Mouse (Mus musculus): Measurements from ENCODE around the gene Eif3f. TPM values are rescaled to one million over a fixed set of nuclear protein-coding genes. Genes with fewer than 3 reads are reported as not detected.
A peak's percentile ranks its signal among the peaks of the same experiment; 100 is the strongest.

The Eif3f gene
- 83.1 and 90.8 TPM in 2 replicates for polyA plus RNA-seq (2014; fragmentation: Nextera tagmentation; extraction: Ambion mirVana)

GRCm38 (mm10) chr7:108933794-108934731, at the start of gene Eif3f:
Eif3f (plus strand) TSS chr7:108934417.
- peak within 1 kb of the TSS; percentile 96 for H3K4me3 ChIP-seq (replicated peaks; ENCODE audit: low read length)
- 2% methylated on average over 50 of the region's 50 CpGs for WGBS
- peaks cover 31% of the 10 kb centered on the region for H3K36me3 ChIP-seq (replicated peaks; ENCODE audit: control insufficient read depth, insufficient read depth)
- no peaks in the 10 kb centered on the region for H3K9me3 ChIP-seq (ENCODE audit: control insufficient read depth, low read length)
- H3K27me3 ChIP-seq (ENCODE audit: control insufficient read depth, insufficient read depth, low read length), result no peaks in the 10 kb centered on the region
- ATAC-seq (ENCODE audit: low FRiP score), result peak; percentile 97
- DNase-seq (ENCODE audit: low spot score), result peak; percentile 99
- H3K9ac ChIP-seq, result peak within 1 kb of the TSS; percentile 94
- peaks cover 18% of the 10 kb centered on the region for H3K4me1 ChIP-seq (replicated peaks; ENCODE audit: control insufficient read depth, insufficient read depth, low read length)
- peak within 1 kb of the TSS; percentile 81 for H3K27ac ChIP-seq
- H3K4me2 ChIP-seq (replicated peaks), result peak within 1 kb of the TSS; percentile 96

GRCm38 (mm10) chr7:108884906-108885305, 49.3 kb upstream of the Eif3f start, which contains the start of gene Olfr518:
Olfr518 (minus strand) TSS chr7:108885006.
- Histone ChIP-seq H3K4me1 (replicated peaks; ENCODE audit: control insufficient read depth, insufficient read depth, low read length) (no peaks in the 10 kb centered on the region), H3K27ac (no peak within 1 kb of the TSS), H3K9me3 (ENCODE audit: control insufficient read depth, low read length) (no peaks in the 10 kb centered on the region), H3K4me3 (replicated peaks; ENCODE audit: low read length) (no peak within 1 kb of the TSS), H3K9ac (no peak within 1 kb of the TSS), H3K27me3 (ENCODE audit: control insufficient read depth, insufficient read depth, low read length) (no peaks in the 10 kb centered on the region), H3K4me2 (replicated peaks) (no peak within 1 kb of the TSS), H3K36me3 (replicated peaks; ENCODE audit: control insufficient read depth, insufficient read depth) (no peaks in the 10 kb centered on the region)
- WGBS, result 84% methylated on average over 4 of the region's 4 CpGs
- ATAC-seq (ENCODE audit: low FRiP score) (no peak), DNase-seq (ENCODE audit: low spot score) (no peak)

- H3K4me1 ChIP-seq (replicated peaks; ENCODE audit: control insufficient read depth, insufficient read depth, low read length), result no peaks in the 10 kb centered on the region
- no peaks in the 10 kb centered on the region for H3K27me3 ChIP-seq (ENCODE audit: control insufficient read depth, insufficient read depth, low read length)
- no peaks in the 10 kb centered on the region for H3K9me3 ChIP-seq (ENCODE audit: control insufficient read depth, low read length)
- H3K27ac ChIP-seq, result no peak within 1 kb of the TSS
- DNase-seq (ENCODE audit: low spot score), result no peak
- no peak within 1 kb of the TSS for H3K9ac ChIP-seq
- H3K36me3 ChIP-seq (replicated peaks; ENCODE audit: control insufficient read depth, insufficient read depth), result no peaks in the 10 kb centered on the region
- H3K4me2 ChIP-seq (replicated peaks), result no peak within 1 kb of the TSS
- no peak for ATAC-seq (ENCODE audit: low FRiP score)
- no peak within 1 kb of the TSS for H3K4me3 ChIP-seq (replicated peaks; ENCODE audit: low read length)
- 92% methylated on average over 5 of the region's 5 CpGs for WGBS
These were observed 39.9 kb upstream of the Eif3f start, which contains the start of gene Olfr519 for GRCm38 (mm10) chr7:108894320-108894719. Olfr519 (minus strand) TSS chr7:108894420.

- no peaks in the 10 kb centered on the region for H3K9me3 ChIP-seq (ENCODE audit: control insufficient read depth, low read length)
- ATAC-seq (ENCODE audit: low FRiP score), result no peak
- H3K4me3 ChIP-seq (replicated peaks; ENCODE audit: low read length), result no peak overlapping the region
- H3K27ac ChIP-seq, result no peak overlapping the region
- no peaks in the 10 kb centered on the region for H3K27me3 ChIP-seq (ENCODE audit: control insufficient read depth, insufficient read depth, low read length)
- DNase-seq (ENCODE audit: low spot score), result no peak
- no peaks in the 10 kb centered on the region for H3K4me1 ChIP-seq (replicated peaks; ENCODE audit: control insufficient read depth, insufficient read depth, low read length)
- no peak overlapping the region for H3K9ac ChIP-seq
- no peaks in the 10 kb centered on the region for H3K36me3 ChIP-seq (replicated peaks; ENCODE audit: control insufficient read depth, insufficient read depth)
- H3K4me2 ChIP-seq (replicated peaks), result no peak overlapping the region
- 85% methylated on average over 2 of the region's 2 CpGs for WGBS
These were observed 30.2 kb upstream of the Eif3f start for GRCm38 (mm10) chr7:108903969-108904368.

- Histone ChIP-seq H3K27me3 (ENCODE audit: control insufficient read depth, insufficient read depth, low read length) (no peaks in the 10 kb centered on the region), H3K9ac (no peak overlapping the region), H3K4me2 (replicated peaks) (no peak overlapping the region), H3K4me3 (replicated peaks; ENCODE audit: low read length) (no peak overlapping the region), H3K36me3 (replicated peaks; ENCODE audit: control insufficient read depth, insufficient read depth) (no peaks in the 10 kb centered on the region), H3K27ac (no peak overlapping the region), H3K4me1 (replicated peaks; ENCODE audit: control insufficient read depth, insufficient read depth, low read length) (no peaks in the 10 kb centered on the region), H3K9me3 (ENCODE audit: control insufficient read depth, low read length) (no peaks in the 10 kb centered on the region)
- no peak for DNase-seq (ENCODE audit: low spot score)
- WGBS, result 83% methylated on average over 4 of the region's 4 CpGs
- ATAC-seq (ENCODE audit: low FRiP score), result no peak
These were observed 7.2 kb upstream of the Eif3f start for GRCm38 (mm10) chr7:108927043-108927442.

- no peaks in the 10 kb centered on the region for H3K36me3 ChIP-seq (replicated peaks; ENCODE audit: control insufficient read depth, insufficient read depth)
- no peak overlapping the region for H3K4me3 ChIP-seq (replicated peaks; ENCODE audit: low read length)
- H3K4me1 ChIP-seq (replicated peaks; ENCODE audit: control insufficient read depth, insufficient read depth, low read length), result no peaks in the 10 kb centered on the region
- ATAC-seq (ENCODE audit: low FRiP score) (no peak), DNase-seq (ENCODE audit: low spot score) (no peak)
- no peak overlapping the region for H3K9ac ChIP-seq
- H3K4me2 ChIP-seq (replicated peaks), result no peak overlapping the region
- H3K9me3 ChIP-seq (ENCODE audit: control insufficient read depth, low read length), result no peaks in the 10 kb centered on the region
- 82% methylated on average over 11 of the region's 11 CpGs for WGBS
- H3K27me3 ChIP-seq (ENCODE audit: control insufficient read depth, insufficient read depth, low read length), result no peaks in the 10 kb centered on the region
- H3K27ac ChIP-seq, result no peak overlapping the region
These were observed 5.7 kb upstream of the Eif3f start for GRCm38 (mm10) chr7:108928280-108929188.

- Histone ChIP-seq H3K27me3 (ENCODE audit: control insufficient read depth, insufficient read depth, low read length) (no peaks in the 10 kb centered on the region), H3K4me1 (replicated peaks; ENCODE audit: control insufficient read depth, insufficient read depth, low read length) (peaks cover 2% of the 10 kb centered on the region; the same call in 1 of the 2 replicates), H3K9ac (no peak within 1 kb of the TSS), H3K4me2 (replicated peaks) (no peak within 1 kb of the TSS), H3K9me3 (ENCODE audit: control insufficient read depth, low read length) (no peaks in the 10 kb centered on the region), H3K27ac (no peak within 1 kb of the TSS), H3K4me3 (replicated peaks; ENCODE audit: low read length) (no peak within 1 kb of the TSS), H3K36me3 (replicated peaks; ENCODE audit: control insufficient read depth, insufficient read depth) (no peaks in the 10 kb centered on the region)
- 84% methylated on average over 6 of the region's 6 CpGs for WGBS
- DNase-seq (ENCODE audit: low spot score) (no peak), ATAC-seq (ENCODE audit: low FRiP score) (no peak)
These were observed 4.4 kb upstream of the Eif3f start, which contains the start of gene Nlrp10 for GRCm38 (mm10) chr7:108929726-108930393. Nlrp10 (minus strand) TSS chr7:108930178.

GRCm38 (mm10) chr7:108934836-108935235, 619 bp downstream of the Eif3f start:
- ATAC-seq (ENCODE audit: low FRiP score), result no peak

More at GRCm38 (mm10) chr7:108934836-108935235, 619 bp downstream of the Eif3f start:
- H3K9me3 ChIP-seq (ENCODE audit: control insufficient read depth, low read length), result no peaks in the 10 kb centered on the region
- H3K36me3 ChIP-seq (replicated peaks; ENCODE audit: control insufficient read depth, insufficient read depth), result peaks cover 38% of the 10 kb centered on the region
- H3K27me3 ChIP-seq (ENCODE audit: control insufficient read depth, insufficient read depth, low read length), result no peaks in the 10 kb centered on the region
- peak overlapping the region; percentile 96 for H3K4me2 ChIP-seq (replicated peaks)
- no peak for DNase-seq (ENCODE audit: low spot score)
- peaks cover 18% of the 10 kb centered on the region for H3K4me1 ChIP-seq (replicated peaks; ENCODE audit: control insufficient read depth, insufficient read depth, low read length)
- 6% methylated on average over 8 of the region's 8 CpGs for WGBS
- H3K27ac ChIP-seq, result peak overlapping the region; percentile 81; the same call in 1 of the 2 replicates
- H3K4me3 ChIP-seq (replicated peaks; ENCODE audit: low read length), result peak overlapping the region; percentile 96
- peak overlapping the region; percentile 94 for H3K9ac ChIP-seq

Measured in hindbrain, embryonic 14.5 days (tissue).